Mouse (Mus musculus) ES-Bruce4 (cell line): Measurements from ENCODE around the gene Grk3. TPM values are rescaled to one million over a fixed set of nuclear protein-coding genes. Genes with fewer than 3 reads are reported as not detected.

Experiments used
- H3K27ac ChIP-seq: 2 replicates; pipeline ENCODE4 v1.5.1; 2012; ENCODE audit warnings: low read length, inconsistent platforms; ENCODE audit not compliant: insufficient read depth
- H3K27me3 ChIP-seq: 2 replicates; pipeline ENCODE4 v1.6.1; 2012; ENCODE audit warnings: mild to moderate bottlenecking, low read length, inconsistent platforms; ENCODE audit not compliant: control insufficient read depth, poor library complexity, insufficient read depth, severe bottlenecking
- H3K36me3 ChIP-seq: 2 replicates; pipeline ENCODE4 v1.6.1; 2012; ENCODE audit warnings: inconsistent platforms, mild to moderate bottlenecking, low read length, moderate library complexity; ENCODE audit not compliant: control insufficient read depth, poor library complexity, insufficient read depth, severe bottlenecking
- H3K4me1 ChIP-seq: one replicate; pipeline ENCODE4 v1.8.1; 2011; ENCODE audit warnings: low read length; ENCODE audit not compliant: control insufficient read depth, insufficient read depth
- H3K4me3 ChIP-seq: 2 replicates; pipeline ENCODE4 v1.5.1; 2011; ENCODE audit warnings: low read depth, mild to moderate bottlenecking, low read length
- H3K9ac ChIP-seq: 2 replicates; pipeline ENCODE4 v1.6.1; 2012; ENCODE audit warnings: low read depth, mild to moderate bottlenecking, inconsistent platforms; ENCODE audit not compliant: poor library complexity, severe bottlenecking
- H3K9me3 ChIP-seq: replicated peaks from 2 replicates; pipeline ENCODE4 v1.6.1; 2012; ENCODE audit warnings: mild to moderate bottlenecking, low read length, inconsistent platforms; ENCODE audit not compliant: control insufficient read depth, poor library complexity, insufficient read depth, severe bottlenecking
- CTCF ChIP-seq: IDR thresholded peaks from one replicate; pipeline ENCODE4 v1.8.1; 2011; ENCODE audit warnings: low read depth, low read length
- EP300 ChIP-seq: IDR thresholded peaks from 2 replicates; pipeline ENCODE4 v1.6.1; 2011; ENCODE audit warnings: low read depth, low read length; ENCODE audit not compliant: insufficient read depth
- POLR2A ChIP-seq: IDR thresholded peaks from one replicate; pipeline ENCODE4 v1.8.1; 2011; ENCODE audit warnings: low read length; ENCODE audit not compliant: insufficient read depth
- polyA plus RNA-seq: library from polyadenylated mRNA; stranded (reverse); fragments of >200 nt; gene quantifications from 2 replicates; pipeline ENCODE4 v1.2.4, GENCODE M21; 2011; ENCODE audit warnings: low read depth; ENCODE audit not compliant: missing spikeins, insufficient read depth, insufficient read length

Grk3 gene
- polyA plus RNA-seq, 1 experiment: 5.3 TPM

DNA sequence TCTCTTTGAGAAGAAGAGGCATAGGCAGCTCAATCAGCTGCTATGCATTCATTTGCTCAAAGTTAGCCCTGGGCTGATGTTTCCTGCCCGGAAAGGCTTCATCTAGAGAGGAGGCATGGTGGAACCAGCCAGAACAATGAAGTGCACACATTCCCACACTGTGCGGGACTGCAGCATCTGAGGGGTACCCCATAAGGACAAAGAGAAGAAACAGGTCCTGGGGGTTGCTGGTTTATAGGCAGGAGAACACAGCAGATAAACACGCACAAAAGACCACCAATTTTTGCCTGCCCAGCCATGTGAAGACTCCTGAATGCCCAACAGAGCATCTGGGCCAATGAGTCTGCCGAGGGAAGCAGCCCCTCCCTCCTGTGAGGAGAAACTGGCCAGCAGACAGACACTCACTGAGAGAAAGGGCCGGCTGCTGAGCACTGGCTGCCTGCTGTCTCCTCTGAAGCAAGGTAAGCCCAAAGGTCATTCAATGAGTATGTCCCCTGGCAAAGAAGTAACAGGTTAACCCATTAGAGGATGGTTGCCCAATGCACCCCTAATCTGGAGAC lies 12.7 kb downstream of the Grk3 start:
- H3K4me3 ChIP-seq: no peak overlapping the region
- H3K9ac ChIP-seq: no peak overlapping the region
- no peak for TF ChIP-seq EP300
- TF ChIP-seq CTCF: no peak
- no peak for TF ChIP-seq POLR2A
- H3K27me3 ChIP-seq: no peaks in the 10 kb centered on the region
- H3K9me3 ChIP-seq: no peaks in the 10 kb centered on the region
- H3K27ac ChIP-seq: no peak overlapping the region
- no peaks in the 10 kb centered on the region for H3K4me1 ChIP-seq
- H3K36me3 ChIP-seq: no peaks in the 10 kb centered on the region

DNA sequence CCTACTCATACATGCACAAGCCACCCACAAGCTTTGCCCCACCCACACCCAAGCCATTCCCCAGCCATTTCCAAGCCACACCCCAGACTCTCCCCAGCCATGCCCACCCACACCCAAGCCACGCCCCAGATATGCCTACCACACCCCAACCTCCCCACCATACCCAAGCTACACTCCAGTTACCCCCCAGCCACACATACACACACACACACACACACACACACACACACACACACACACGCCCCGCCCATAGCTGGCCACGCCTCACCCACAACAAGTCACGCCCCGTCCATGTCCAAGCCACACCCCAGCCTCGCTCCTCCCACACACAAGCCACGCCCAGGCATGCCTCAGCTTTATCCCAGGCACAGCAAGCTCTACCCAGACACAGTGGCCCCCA lies 16.4 kb downstream of the Grk3 start:
- Histone ChIP-seq H3K27ac (no peak overlapping the region), H3K9me3 (no peaks in the 10 kb centered on the region), H3K36me3 (no peaks in the 10 kb centered on the region), H3K9ac (no peak overlapping the region), H3K27me3 (no peaks in the 10 kb centered on the region), H3K4me3 (no peak overlapping the region), H3K4me1 (no peaks in the 10 kb centered on the region)
- TF ChIP-seq CTCF (no peak), POLR2A (no peak), EP300 (no peak)

DNA sequence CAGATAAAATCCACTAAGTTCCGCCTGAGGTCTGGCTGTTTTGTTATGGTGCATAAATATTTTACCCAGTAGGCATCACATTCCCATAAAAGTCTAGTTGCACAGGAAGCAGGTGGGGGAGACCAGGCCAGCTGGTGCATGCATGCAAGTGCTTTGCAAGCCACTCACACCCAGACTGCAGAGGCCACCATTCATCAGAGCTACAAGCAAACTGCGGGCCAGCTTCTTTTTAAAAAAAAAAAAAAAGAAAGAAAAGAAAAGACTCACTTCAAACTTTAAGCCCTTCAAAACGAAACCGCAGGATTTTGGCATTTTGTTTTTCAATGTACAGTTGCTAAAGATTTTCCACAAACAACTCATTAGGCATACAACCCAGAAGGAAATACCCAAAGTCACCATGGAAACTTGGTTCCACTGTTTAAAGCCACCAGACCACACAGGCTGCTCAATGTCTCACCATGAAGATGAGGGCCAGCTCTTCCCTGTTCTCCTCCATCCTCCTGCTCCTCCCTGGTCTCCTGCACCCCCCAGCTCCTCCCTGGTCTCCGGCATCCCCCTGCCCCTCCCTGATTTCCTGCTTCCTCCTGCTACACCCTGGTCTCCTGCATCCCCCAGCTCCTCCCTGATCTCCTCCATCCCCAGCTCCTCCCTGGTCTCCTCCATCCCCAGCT lies 17.9 kb downstream of the Grk3 start:
- Histone ChIP-seq H3K9me3 (no peaks in the 10 kb centered on the region), H3K36me3 (no peaks in the 10 kb centered on the region), H3K4me1 (no peaks in the 10 kb centered on the region), H3K4me3 (no peak overlapping the region), H3K27ac (no peak overlapping the region), H3K27me3 (no peaks in the 10 kb centered on the region), H3K9ac (no peak overlapping the region)
- no peak for TF ChIP-seq EP300
- TF ChIP-seq POLR2A: no peak

DNA sequence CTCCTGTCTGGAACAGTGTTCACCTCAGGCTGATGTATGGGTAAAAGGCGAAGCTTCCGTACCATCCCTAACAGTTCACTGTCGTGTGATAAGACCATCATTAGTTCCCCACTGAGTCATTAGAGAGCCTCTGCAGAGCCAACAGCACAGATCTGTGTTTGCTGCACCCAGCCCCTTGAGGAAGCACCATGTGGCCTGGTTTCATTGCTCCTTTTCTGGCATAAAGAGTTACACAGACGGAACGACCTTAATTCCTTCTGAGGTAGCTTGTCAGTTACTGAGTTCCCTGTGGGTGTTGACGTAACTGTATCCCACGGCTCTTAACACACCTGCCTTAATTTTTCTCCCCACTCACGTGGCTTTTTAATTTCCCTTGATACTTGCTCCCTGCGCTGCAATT lies 24.3 kb downstream of the Grk3 start:
- no peak overlapping the region for H3K27ac ChIP-seq
- no peak overlapping the region for H3K9ac ChIP-seq
- no peaks in the 10 kb centered on the region for H3K4me1 ChIP-seq
- no peak overlapping the region for H3K4me3 ChIP-seq
- no peaks in the 10 kb centered on the region for H3K27me3 ChIP-seq
- H3K9me3 ChIP-seq: no peaks in the 10 kb centered on the region; the same call in 1 of the 2 replicates
- TF ChIP-seq CTCF (no peak), EP300 (no peak), POLR2A (no peak)
- H3K36me3 ChIP-seq: no peaks in the 10 kb centered on the region

DNA sequence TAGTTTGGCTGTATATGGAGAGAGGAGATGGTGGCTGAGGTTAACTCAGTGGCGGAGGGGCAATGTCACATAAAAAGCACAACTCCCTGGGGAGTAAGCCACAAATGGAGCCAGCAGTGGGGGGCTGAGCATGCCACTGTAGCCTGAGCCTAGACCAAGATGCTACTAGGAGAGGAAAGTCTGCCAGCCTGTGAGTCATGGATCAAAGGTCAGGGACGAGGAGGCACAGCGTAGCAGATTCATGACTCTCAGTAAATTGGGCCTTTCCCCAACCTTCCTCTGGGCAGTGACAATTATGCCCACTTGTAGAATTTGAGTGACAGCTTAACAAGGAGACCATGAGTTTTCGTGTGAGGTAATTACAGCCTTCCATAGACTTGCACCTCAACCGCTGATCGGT lies 33.7 kb downstream of the Grk3 start:
- no peak overlapping the region for H3K4me3 ChIP-seq
- no peak overlapping the region for H3K9ac ChIP-seq
- no peaks in the 10 kb centered on the region for H3K27me3 ChIP-seq
- H3K9me3 ChIP-seq: no peaks in the 10 kb centered on the region
- H3K4me1 ChIP-seq: no peaks in the 10 kb centered on the region
- no peak for TF ChIP-seq POLR2A
- TF ChIP-seq EP300: no peak
- TF ChIP-seq CTCF: no peak
- H3K36me3 ChIP-seq: no peaks in the 10 kb centered on the region
- H3K27ac ChIP-seq: no peak overlapping the region

DNA sequence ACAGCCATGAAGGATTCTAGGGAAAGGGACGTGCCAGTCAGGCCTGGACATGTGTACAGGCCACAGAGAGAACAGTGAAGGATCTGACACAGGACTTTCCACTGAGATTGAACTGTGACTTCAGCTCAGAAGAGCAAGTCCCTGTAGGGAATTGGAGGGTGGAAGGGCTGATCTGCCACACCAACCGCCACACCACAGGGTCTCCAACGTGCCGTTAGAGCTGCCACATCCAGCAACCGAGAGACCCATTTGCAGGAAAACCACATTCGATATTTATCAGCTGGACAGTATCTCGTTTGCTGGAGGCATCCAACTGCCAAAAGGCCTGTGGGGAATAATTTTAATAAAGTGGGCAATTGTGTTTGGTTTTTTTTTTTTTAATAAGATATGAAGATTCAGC lies 35.9 kb downstream of the Grk3 start:
- H3K9ac ChIP-seq: no peak overlapping the region
- H3K4me1 ChIP-seq: no peaks in the 10 kb centered on the region

More for the DNA sequence above, 35.9 kb downstream of the Grk3 start:
- Histone ChIP-seq H3K4me3 (no peak overlapping the region), H3K27ac (no peak overlapping the region), H3K36me3 (no peaks in the 10 kb centered on the region), H3K9me3 (no peaks in the 10 kb centered on the region), H3K27me3 (no peaks in the 10 kb centered on the region)
- no peak for TF ChIP-seq POLR2A
- no peak for TF ChIP-seq EP300
- no peak for TF ChIP-seq CTCF
